Mouse (Mus musculus) myocyte (in vitro differentiated cells): ENCODE results near the gene Pimreg.

ENCODE experiments used
- CEBPB ChIP-seq: IDR thresholded peaks from 2 replicates; pipeline ENCODE4 v1.6.1; 2011; ENCODE audit warnings: mild to moderate bottlenecking, moderate library complexity; ENCODE audit not compliant: poor library complexity, insufficient read depth, severe bottlenecking
- E2F4 ChIP-seq: IDR thresholded peaks from one replicate; pipeline ENCODE4 v1.6.1; 2011; ENCODE audit warnings: mild to moderate bottlenecking, control low read depth, moderate library complexity; ENCODE audit not compliant: insufficient read depth
- MAX ChIP-seq: IDR thresholded peaks from one replicate; pipeline ENCODE4 v1.6.1; 2011; ENCODE audit warnings: low read depth, mild to moderate bottlenecking, control low read depth
- MYOD1 ChIP-seq, 3 experiments: IDR thresholded peaks; one replicate each; pipeline ENCODE4 v1.6.1; 2011; ENCODE audit warnings: control low read depth in 2 of 3, low read depth in 2 of 3, mild to moderate bottlenecking in 2 of 3, moderate library complexity in 1 of 3; ENCODE audit not compliant: insufficient read length in 2 of 3, control insufficient read depth in 1 of 3
- MYOG ChIP-seq, 3 experiments: IDR thresholded peaks; one replicate each; pipeline ENCODE4 v1.6.1; 2011; ENCODE audit warnings: control low read depth in 2 of 3, low read depth in 2 of 3, mild to moderate bottlenecking in 2 of 3; ENCODE audit not compliant: insufficient read length in 2 of 3, control insufficient read depth in 1 of 3, insufficient read depth in 1 of 3
- POLR2A ChIP-seq: IDR thresholded peaks from one replicate; pipeline ENCODE4 v1.6.1; 2011; ENCODE audit warnings: low read depth, mild to moderate bottlenecking, control low read depth, moderate library complexity; ENCODE audit not compliant: insufficient read length
- POLR2AphosphoS2 ChIP-seq: IDR thresholded peaks from one replicate; pipeline ENCODE4 v1.6.1; 2011; ENCODE audit warnings: low read depth, control low read depth; ENCODE audit not compliant: insufficient read length
- REST ChIP-seq: IDR thresholded peaks from one replicate; pipeline ENCODE4 v1.6.1; 2011; ENCODE audit warnings: mild to moderate bottlenecking, control low read depth, moderate library complexity; ENCODE audit not compliant: insufficient read depth, insufficient read length
- TCF12 ChIP-seq: IDR thresholded peaks from one replicate; pipeline ENCODE4 v1.6.1; 2011; ENCODE audit warnings: mild to moderate bottlenecking, control low read depth; ENCODE audit not compliant: poor library complexity, insufficient read depth, severe bottlenecking
- TCF3 ChIP-seq: IDR thresholded peaks from one replicate; pipeline ENCODE4 v1.6.1; 2011; ENCODE audit warnings: low read depth, control low read depth; ENCODE audit not compliant: insufficient read length
- USF1 ChIP-seq: IDR thresholded peaks from one replicate; pipeline ENCODE4 v1.6.1; 2011; ENCODE audit warnings: low read depth, mild to moderate bottlenecking, control low read depth, moderate library complexity

- TF ChIP-seq POLR2A (no peak), E2F4 (no peak), MYOD1 (IDR thresholded peaks at IDR 0.05; ENCODE audit: control insufficient read depth in 1 of 3, insufficient read length in 2 of 3, low read depth in 2 of 3) (no peak), TCF12 (no peak), POLR2AphosphoS2 (no peak), MYOG (IDR thresholded peaks at IDR 0.05; ENCODE audit: control insufficient read depth in 1 of 3, insufficient read depth in 1 of 3, insufficient read length in 2 of 3, low read depth in 2 of 3) (no peak), CEBPB (no peak), MAX (no peak), USF1 (no peak), REST (no peak), TCF3 (no peak)
These were observed 3.8 kb upstream of the Pimreg start for GRCm38 (mm10) chr11:72037996-72038395.
